Mouse (Mus musculus) lung, adult 2 months (tissue): ENCODE results near the gene Ppfia3.

Experiments used
- CTCF ChIP-seq: fragments of 200-500 bp; IDR thresholded peaks from 2 replicates; pipeline ENCODE4 v1.5.1; 2011; ENCODE audit warnings: mild to moderate bottlenecking, low read length, control low read depth; ENCODE audit not compliant: insufficient read depth
- POLR2A ChIP-seq: fragments of 200-500 bp; IDR thresholded peaks from 2 replicates; pipeline ENCODE4 v1.6.1; 2011; ENCODE audit warnings: low read depth, mild to moderate bottlenecking, control low read depth, low read length, borderline replicate concordance; ENCODE audit errors: extremely low read depth

DNA sequence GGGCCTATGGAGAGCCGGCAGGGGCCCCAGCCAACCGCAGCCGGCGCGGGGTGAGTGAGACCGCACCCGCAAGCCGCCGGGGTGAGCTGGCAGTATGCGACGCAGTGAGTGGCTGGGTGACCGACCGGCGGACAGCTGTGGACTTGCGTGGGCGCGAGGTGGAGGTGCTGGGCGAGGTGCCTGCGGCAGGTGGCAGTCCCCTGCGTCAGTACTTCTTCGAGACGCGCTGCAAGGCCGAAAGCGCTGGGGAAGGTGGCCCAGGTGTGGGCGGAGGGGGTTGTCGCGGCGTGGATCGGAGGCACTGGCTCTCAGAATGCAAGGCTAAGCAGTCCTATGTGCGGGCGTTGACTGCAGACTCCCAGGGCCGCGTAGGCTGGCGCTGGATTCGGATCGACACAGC is 48.8 kb upstream of the Ppfia3 start:
- no peak for TF ChIP-seq POLR2A
- TF ChIP-seq CTCF, result no peak
